ENCODE assay signal across 8 mouse cellular contexts in the genomic region with DNA sequence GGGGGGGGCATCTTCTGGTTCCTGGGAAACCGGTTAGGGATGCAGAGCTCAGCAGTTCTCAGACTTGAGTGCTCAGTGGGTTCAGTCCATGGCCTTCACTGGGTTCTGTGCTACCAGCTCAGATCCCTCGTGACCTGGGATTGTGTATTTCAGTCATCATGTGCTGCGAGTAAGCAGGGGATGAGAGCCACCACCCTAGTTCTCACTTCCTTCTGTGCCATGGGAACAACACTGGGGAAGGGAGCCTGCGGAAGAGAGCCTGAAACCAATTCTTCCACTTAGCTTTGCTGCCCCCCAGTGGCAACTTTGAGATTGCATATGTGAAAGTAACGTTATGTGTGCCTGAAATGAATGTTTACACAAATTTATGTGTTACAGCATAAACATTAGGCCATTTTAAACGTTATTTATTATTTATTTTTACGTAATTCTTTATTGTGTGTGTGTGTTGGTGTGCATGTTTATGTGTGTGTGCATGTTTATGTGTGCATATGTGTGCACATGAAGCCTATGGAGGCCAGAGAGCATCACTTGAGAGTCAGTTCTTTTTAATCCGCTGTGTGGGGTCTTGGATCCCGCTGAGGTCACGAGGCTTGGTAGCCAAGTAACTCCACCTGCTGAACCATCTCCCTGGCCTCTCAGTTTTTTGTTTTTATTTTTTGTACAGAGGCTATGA. TPM values are rescaled to one million over a fixed set of nuclear protein-coding genes. Genes with fewer than 3 reads are reported as not detected.
DNase-seq lines count a peak whose midpoint lies in the region; ATAC-seq and TF ChIP-seq lines count a peak whose summit lies in the region.

No protein-coding gene starts in this region.

- H3K36me3 ChIP-seq in ES-E14 (ENCODE audit: control insufficient read depth, insufficient read depth, low read length, poor library complexity, severe bottlenecking): no peaks in the 10 kb centered on the region
- H3K36me3 ChIP-seq in forebrain, embryonic 16.5 days (ENCODE audit: control insufficient read depth, insufficient read depth): no peaks in the 10 kb centered on the region
- H3K36me3 ChIP-seq in lung, embryonic 15.5 days: no peaks in the 10 kb centered on the region

- no peak overlapping the region for H3K4me3 ChIP-seq in ES-E14 (ENCODE audit: insufficient read depth in 1 of 2, low read depth in 1 of 2, low read length in 2 of 2, poor library complexity in 1 of 2, severe bottlenecking in 1 of 2)
- no peak overlapping the region for H3K4me3 ChIP-seq in forebrain, embryonic 16.5 days (replicated peaks; ENCODE audit: low read length)
- no peak overlapping the region for H3K4me3 ChIP-seq in layer of hippocampus, adult 2 months
- no peak overlapping the region for H3K4me3 ChIP-seq in lung, embryonic 15.5 days
- no peak overlapping the region for H3K4me3 ChIP-seq in olfactory bulb, adult 2 months (ENCODE audit: insufficient read depth, low read depth, low read length)

- DNase-seq in ES-E14 (ENCODE audit: low read depth, low spot score): peak; percentile 71
- DNase-seq in cerebellum, adult 11-12 months: peak; percentile 36
- DNase-seq in heart, postnatal 4 days: peak; percentile 91
- DNase-seq in layer of hippocampus, adult 2 months (ENCODE audit: low spot score in 2 of 2): peak; percentile 71 to 92
- DNase-seq in thymus, adult 18-20 months: peak; percentile 6 to 20

- ATAC-seq in forebrain, embryonic 16.5 days: peak; percentile 88
- ATAC-seq in lung, embryonic 15.5 days (ENCODE audit: borderline replicate concordance, extremely low read depth, low FRiP score, low TSS enrichment): peak; percentile 64; the same call in 1 of the 2 replicates

- H3K27me3 ChIP-seq in forebrain, embryonic 16.5 days (replicated peaks; ENCODE audit: control insufficient read depth, insufficient read depth, low read length): 0 out of 2 replicates have a peak, but pooled peaks cover 2% of the 10 kb centered on the region
- no peaks in the 10 kb centered on the region for H3K27me3 ChIP-seq in lung, embryonic 15.5 days

- TF ChIP-seq CTCF in layer of hippocampus, adult 2 months (conservative IDR thresholded peaks at IDR 0.05): peak; percentile 95
- 0 out of 2 replicates have a peak, but pooled peaks have one; percentile 8 for TF ChIP-seq CTCF in olfactory bulb, adult 2 months (IDR thresholded peaks at IDR 0.05; ENCODE audit: insufficient read depth, low read depth, low read length)

- H3K4me1 ChIP-seq in ES-E14 (ENCODE audit: control insufficient read depth in 2 of 2, insufficient read depth in 2 of 2, low read length in 2 of 2, poor library complexity in 1 of 2): peaks cover 0 to 1% of the 10 kb centered on the region in 2 experiments; a peak in 1 of 4 replicates
- H3K4me1 ChIP-seq in forebrain, embryonic 16.5 days (replicated peaks; ENCODE audit: control insufficient read depth, insufficient read depth, low read length): 0 out of 2 replicates have a peak, but pooled peaks cover 3% of the 10 kb centered on the region
- no peaks in the 10 kb centered on the region for H3K4me1 ChIP-seq in lung, embryonic 15.5 days
- peaks cover 3% of the 10 kb centered on the region; the same call in 1 of the 2 replicates for H3K4me1 ChIP-seq in olfactory bulb, adult 2 months (ENCODE audit: control insufficient read depth, insufficient read depth, low read length)

- no peaks in the 10 kb centered on the region for H3K9me3 ChIP-seq in ES-E14 (ENCODE audit: control insufficient read depth, insufficient read depth, low read depth, low read length)
- no peaks in the 10 kb centered on the region for H3K9me3 ChIP-seq in forebrain, embryonic 16.5 days (ENCODE audit: control insufficient read depth, low read length)
- no peaks in the 10 kb centered on the region for H3K9me3 ChIP-seq in lung, embryonic 15.5 days

- TF ChIP-seq POLR2A in olfactory bulb, adult 2 months (IDR thresholded peaks at IDR 0.05; ENCODE audit: insufficient read depth, low read depth, low read length): no peak

- in situ Hi-C loops in ES-E14 (cut with MboI; ENCODE audit: low sequenced_read_pairs in 2 of 2, unreplicated experiment in 2 of 2): no loop called here

- H3K4me2 ChIP-seq in forebrain, embryonic 16.5 days (ENCODE audit: low read length): no peak overlapping the region
- H3K4me2 ChIP-seq in lung, embryonic 15.5 days: no peak overlapping the region

- no peak overlapping the region for H3K9ac ChIP-seq in ES-E14 (ENCODE audit: insufficient read depth, low read depth, low read length, poor library complexity, severe bottlenecking)
- no peak overlapping the region; the same call in 1 of the 2 replicates for H3K9ac ChIP-seq in forebrain, embryonic 16.5 days (replicated peaks; ENCODE audit: low read depth, low read length)
- no peak overlapping the region for H3K9ac ChIP-seq in lung, embryonic 15.5 days

- H3K27ac ChIP-seq in ES-E14 (ENCODE audit: insufficient read depth, low read depth, low read length, poor library complexity, severe bottlenecking): no peak overlapping the region
- H3K27ac ChIP-seq in forebrain, embryonic 16.5 days (ENCODE audit: low read length): no peak overlapping the region
- H3K27ac ChIP-seq in layer of hippocampus, adult 2 months: no peak overlapping the region
- H3K27ac ChIP-seq in lung, embryonic 15.5 days: no peak overlapping the region
- no peak overlapping the region for H3K27ac ChIP-seq in olfactory bulb, adult 2 months (ENCODE audit: insufficient read depth, low read depth, low read length)

- WGBS in forebrain, embryonic 16.5 days: 11% methylated on average over 10 of the region's 10 CpGs
- WGBS in lung, embryonic 15.5 days: 12% methylated on average over 10 of the region's 10 CpGs
- WGBS in olfactory bulb, adult 2 months: 10% methylated on average over 10 of the region's 10 CpGs

TF ChIP-seq in ES-E14, 5 proteins besides CTCF, POLR2A, EP300 and RAD21:
- peak; percentile 68; the same call in 1 of the 2 replicates for TF ChIP-seq ZC3H11A (IDR thresholded peaks at IDR 0.05; ENCODE audit: borderline replicate concordance, low read depth, low read length)
- TF ChIP-seq CHD2 (IDR thresholded peaks at IDR 0.05; ENCODE audit: low read depth, low read length): no peak

RNA-seq across cellular contexts. Expression of a gene that starts 38.8 kb away (rescaled TPM):
- total RNA-seq in ES-E14 (2012; rRNA removed): 0.22 and 0.58 TPM in 2 replicates
- polyA plus RNA-seq in forebrain, embryonic 16.5 days (2015; fragmentation: Nextera tagmentation; extraction: Ambion mirVana): not detected in 2 replicates
- total RNA-seq in heart, postnatal 4 days (2021): 1 to 10 TPM; 5.0 to 5.5 TPM
- total RNA-seq in layer of hippocampus, adult 2 months (2021): under 1 TPM; 0.54 TPM
- not detected in 2 replicates for polyA plus RNA-seq in lung, embryonic 15.5 days (2015; fragmentation: Nextera tagmentation; extraction: Ambion mirVana)
- not detected in 2 replicates for polyA plus RNA-seq in olfactory bulb, adult 2 months (2012; ENCODE audit: insufficient read depth, insufficient read length, low replicate concordance, missing spikeins)

RNA-seq across cellular contexts. Expression of a gene that starts 45.9 kb away (rescaled TPM):
- 0.11 TPM in 1 of 2 replicates, not detected in the other for total RNA-seq in ES-E14 (2012; rRNA removed)
- 0.77 and 1.0 TPM in 2 replicates for polyA plus RNA-seq in forebrain, embryonic 16.5 days (2015; fragmentation: Nextera tagmentation; extraction: Ambion mirVana)
- under 1 TPM; 0.48 to 0.81 TPM for total RNA-seq in heart, postnatal 4 days (2021)
- total RNA-seq in layer of hippocampus, adult 2 months (2021): under 1 TPM; 0.22 to 0.54 TPM
- polyA plus RNA-seq in lung, embryonic 15.5 days (2015; fragmentation: Nextera tagmentation; extraction: Ambion mirVana): 2.2 and 3.1 TPM in 2 replicates
- not detected in 2 replicates for polyA plus RNA-seq in olfactory bulb, adult 2 months (2012; ENCODE audit: insufficient read depth, insufficient read length, low replicate concordance, missing spikeins)

Comparison
In these comparisons a context has a peak if more than half of its experiments do, and no peak if none do; other contexts are left out.
1. DNase-seq: peak in every context shown above with its lines; median percentile 91 in heart, postnatal 4 days; 82 in layer of hippocampus, adult 2 months; 71 in ES-E14; 36 in cerebellum, adult 11-12 months; 13 in thymus, adult 18-20 months.